Mouse (Mus musculus) lung, postnatal 0 days (tissue): ENCODE data around the gene Flywch2.

Experiments used
- CTCF ChIP-seq: IDR thresholded peaks from 2 replicates; pipeline ENCODE4 v1.5.1; 2016; ENCODE audit warnings: antibody characterized with exemption, mild to moderate bottlenecking
- EP300 ChIP-seq: IDR thresholded peaks from 2 replicates; pipeline ENCODE4 v1.6.1; 2016; ENCODE audit warnings: antibody characterized with exemption, mild to moderate bottlenecking, control low read depth

GRCm38 (mm10) chr17:23740598-23741021, 45.3 kb downstream of the Flywch2 start, which contains the start of gene Paqr4:
- no peak for TF ChIP-seq CTCF
- TF ChIP-seq EP300: no peak
